Mouse (Mus musculus) adrenal gland, postnatal 4 days (tissue): ENCODE data around the gene Olfr1463. TPM values are rescaled to one million over a fixed set of nuclear protein-coding genes. Genes with fewer than 3 reads are reported as not detected.

Experiments
- DNase-seq, 2 experiments: peaks; one replicate each; pipeline ENCODE4 v3.0.0; 2021 to 2022; ENCODE audit warnings: low spot score in 2 of 2, mixed read lengths in 2 of 2
- long read RNA-seq, 2 experiments: library from polyadenylated mRNA; stranded (forward); transcript quantifications; one replicate each; pipeline ENCODE4 v2.0.0; 2021
- total RNA-seq, 2 experiments: library from RNA; stranded (reverse); gene quantifications; 2 replicates each; pipeline ENCODE4 v1.2.3; 2021

The Olfr1463 gene
- not detected for total RNA-seq
- long read RNA-seq, experiment 1: 0 reads
- long read RNA-seq, experiment 2: 0 reads

DNA sequence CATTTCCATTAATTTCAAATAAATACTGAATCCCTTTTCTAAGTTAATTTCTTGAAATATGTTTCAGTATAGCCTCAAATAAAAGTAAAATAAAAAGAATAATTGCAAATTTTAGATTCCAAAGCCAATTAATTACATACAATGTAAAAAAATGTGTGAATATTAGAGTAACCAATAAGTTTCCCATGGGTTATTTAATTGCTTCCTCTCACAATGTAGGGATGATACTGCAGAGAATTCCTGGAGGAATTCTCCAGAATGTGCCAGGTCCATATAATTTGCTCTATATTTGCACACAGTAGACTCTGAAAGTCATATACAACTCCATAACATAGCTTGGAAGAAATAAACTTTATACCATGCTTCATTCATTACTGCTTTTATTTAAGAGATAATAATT, at the start of gene Olfr1463:
Gene Olfr1463, plus strand, starts transcription at position 301 of the 400 bp plus-strand sequence.
- no peak for DNase-seq

GRCm38 (mm10) chr19:13185434-13185833, 45.7 kb upstream of the Olfr1463 start, which contains the start of gene Olfr1462:
Gene Olfr1462 (plus strand): TSS chr19:13185734.
- DNase-seq: no peak

DNA sequence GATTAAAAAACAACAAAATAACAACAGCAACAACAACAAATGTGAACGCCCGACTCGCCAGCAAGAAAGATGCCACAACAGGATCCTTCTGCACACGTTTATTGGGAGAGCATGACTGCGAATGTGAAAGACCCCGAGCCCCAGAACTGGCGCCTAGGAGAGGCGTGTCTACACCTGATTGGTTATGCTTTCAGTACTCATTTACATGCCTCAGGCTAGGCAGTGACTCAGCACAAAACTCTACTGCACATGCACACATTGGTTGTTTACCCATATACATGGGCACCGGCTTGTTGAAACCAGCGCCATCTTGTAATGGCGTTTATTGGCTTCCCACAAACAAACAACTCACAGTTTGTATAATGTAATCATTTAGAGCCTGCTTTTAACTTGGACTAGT, 9.5 kb upstream of the Olfr1463 start:
- no peak for DNase-seq

Other genes with a start within 250 kb of the Olfr1463 start
- not detected for gene Olfr1451, start 236.3 kb upstream of the Olfr1463 start, total RNA-seq
- gene Olfr1453, start 203.0 kb upstream of the Olfr1463 start, total RNA-seq: not detected
- gene Olfr1454, start 170.7 kb upstream of the Olfr1463 start, total RNA-seq: not detected
- not detected for gene Olfr1457, start 133.4 kb upstream of the Olfr1463 start, total RNA-seq
- gene Olfr1458, start 124.6 kb upstream of the Olfr1463 start, total RNA-seq: not detected
- gene Olfr1459, start 81.8 kb upstream of the Olfr1463 start, total RNA-seq: under 1 TPM in 1 of 2 experiments, not detected in 1; 0.06 TPM
- gene Olfr1461, start 68.3 kb upstream of the Olfr1463 start, total RNA-seq: not detected
- gene Olfr1462, start 45.6 kb upstream of the Olfr1463 start, total RNA-seq: not detected
- gene Olfr1465, start 84.2 kb downstream of the Olfr1463 start, total RNA-seq: not detected
- not detected for gene Olfr1466, start 107.5 kb downstream of the Olfr1463 start, total RNA-seq
- gene Olfr1467, start 130.9 kb downstream of the Olfr1463 start, total RNA-seq: not detected
- not detected for gene Olfr1469, start 176.5 kb downstream of the Olfr1463 start, total RNA-seq
- not detected for gene Olfr1471, start 212.1 kb downstream of the Olfr1463 start, total RNA-seq
- not detected for gene Olfr1472, start 224.8 kb downstream of the Olfr1463 start, total RNA-seq
- gene Olfr1474, start 238.2 kb downstream of the Olfr1463 start, total RNA-seq: not detected
- gene Olfr1475, start 248.9 kb downstream of the Olfr1463 start, total RNA-seq: not detected